Mouse (Mus musculus) brain, embryonic 14.5 days (tissue): Measurements from ENCODE around the gene Mis18bp1. TPM values are rescaled to one million over a fixed set of nuclear protein-coding genes. Genes with fewer than 3 reads are reported as not detected.

Experiments used
- DNase-seq: peaks from one replicate; pipeline ENCODE4 v3.0.0-alpha.2; 2011; ENCODE audit warnings: low read depth
- CTCF ChIP-seq: fragments of 200-500 bp; IDR thresholded peaks from 2 replicates; pipeline ENCODE4 v1.5.1; 2012; ENCODE audit warnings: inconsistent platforms, mild to moderate bottlenecking, moderate library complexity, borderline replicate concordance; ENCODE audit not compliant: insufficient read depth, insufficient read length; ENCODE audit errors: extremely low read depth
- POLR2A ChIP-seq: fragments of 200-500 bp; IDR thresholded peaks from 2 replicates; pipeline ENCODE4 v1.6.1; 2012; ENCODE audit warnings: mild to moderate bottlenecking, inconsistent platforms, borderline replicate concordance; ENCODE audit not compliant: poor library complexity, insufficient read depth, insufficient read length, severe bottlenecking; ENCODE audit errors: extremely low read depth
- polyA plus RNA-seq: library from polyadenylated mRNA; depleted of rRNA; stranded (reverse); fragments of >200 nt; gene quantifications from 2 replicates; pipeline ENCODE4 v1.2.3, GENCODE M21; 2012; rRNA removed

Mis18bp1 gene
- polyA plus RNA-seq, 1 experiment = 8.7 TPM

- no peak for DNase-seq
- TF ChIP-seq POLR2A (no peak), CTCF (no peak)
Measured at GRCm38 (mm10) chr12:65113925-65114324, 58.5 kb downstream of the Mis18bp1 start.

GRCm38 (mm10) chr12:65112811-65113210, 59.6 kb downstream of the Mis18bp1 start:
- no peak for DNase-seq
- no peak for TF ChIP-seq CTCF
- TF ChIP-seq POLR2A = no peak

- no peak for DNase-seq
Measured at GRCm38 (mm10) chr12:65111503-65111902, 60.9 kb downstream of the Mis18bp1 start.

GRCm38 (mm10) chr12:65108746-65109145, 63.7 kb downstream of the Mis18bp1 start:
- DNase-seq = no peak

More at GRCm38 (mm10) chr12:65111503-65111902, 60.9 kb downstream of the Mis18bp1 start:
- TF ChIP-seq POLR2A (no peak), CTCF (no peak)

More at GRCm38 (mm10) chr12:65108746-65109145, 63.7 kb downstream of the Mis18bp1 start:
- TF ChIP-seq CTCF (no peak), POLR2A (no peak)

Other genes with a start within 250 kb of the Mis18bp1 start
- gene Klhl28, start 207.1 kb downstream of the Mis18bp1 start, polyA plus RNA-seq = 12.6 and 14.6 TPM in 2 replicates
- 12.2 and 14.6 TPM in 2 replicates for gene Togaram1, start 206.8 kb downstream of the Mis18bp1 start, polyA plus RNA-seq
- gene Prpf39, start 136.3 kb downstream of the Mis18bp1 start, polyA plus RNA-seq = 37.6 and 42.2 TPM in 2 replicates
- gene Fkbp3, start 98.6 kb downstream of the Mis18bp1 start, polyA plus RNA-seq = 257 and 258 TPM in 2 replicates
- 7.9 and 8.6 TPM in 2 replicates for gene Fancm, start 97.0 kb downstream of the Mis18bp1 start, polyA plus RNA-seq
- not detected in 2 replicates for gene Wdr20rt, start 52.9 kb upstream of the Mis18bp1 start, polyA plus RNA-seq